Mouse (Mus musculus): ENCODE measurements around the gene Zfp943. TPM values are rescaled to one million over a fixed set of nuclear protein-coding genes. Genes with fewer than 3 reads are reported as not detected.
"Not testable (repeated sequence)": the region's sequence is repeated elsewhere in the genome, so short reads cannot be mapped to it uniquely, and the experiment has no call there.

Gene Zfp943
- 4.3 and 4.4 TPM in 2 replicates for polyA plus RNA-seq (2012; rRNA removed)

GRCm38 (mm10) chr17:21962107-21962907 lies at the start of gene Zfp943, which contains the start of gene Zfp942:
Zfp943 (plus strand) TSS chr17:21962552.
Zfp942 (minus strand) TSS chr17:21962464.
- peak within 1 kb of the TSS; percentile 95 for H3K4me3 ChIP-seq (ENCODE audit: control insufficient read depth, low read depth, low read length)
- not testable (repeated sequence) for H3K4me1 ChIP-seq (ENCODE audit: control insufficient read depth, insufficient read depth, low read length); H3K36me3 ChIP-seq (ENCODE audit: control insufficient read depth, insufficient read depth, low read length); H3K27me3 ChIP-seq (ENCODE audit: control insufficient read depth, insufficient read depth, low read length)
- TF ChIP-seq POLR2A (IDR thresholded peaks at IDR 0.05; ENCODE audit: control insufficient read depth, low read depth, low read length), result 0 out of 2 replicates have a peak, but pooled peaks have one; percentile 13
- H3K27ac ChIP-seq (ENCODE audit: control insufficient read depth, insufficient read depth, low read depth, low read length), result peak within 1 kb of the TSS; percentile 96

DNA sequence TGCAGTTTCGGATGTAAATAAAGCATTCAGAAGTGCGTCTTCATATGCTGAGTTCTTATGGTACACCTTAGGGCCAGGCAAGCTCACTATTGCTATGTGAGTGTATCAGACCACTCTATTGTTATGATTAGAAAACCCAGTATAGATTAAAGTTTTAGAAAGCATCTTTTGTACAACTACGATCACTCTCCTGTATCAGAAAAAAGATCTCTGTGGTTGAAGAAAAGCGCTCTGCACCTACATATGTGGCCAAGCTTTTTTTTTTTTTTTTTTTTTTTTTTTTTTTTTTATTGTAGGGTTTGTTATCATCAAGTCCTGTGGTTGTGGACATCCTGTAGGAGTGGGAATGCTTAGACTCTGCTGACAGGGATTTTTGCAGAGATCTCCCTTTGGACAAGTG lies 950 bp downstream of the Zfp943 start:
- no peaks in the 10 kb centered on the region for H3K27me3 ChIP-seq (ENCODE audit: control insufficient read depth, insufficient read depth, low read length)
- H3K4me3 ChIP-seq (ENCODE audit: control insufficient read depth, low read depth, low read length), result no peak overlapping the region; the same call in 1 of the 2 replicates
- peaks cover 4% of the 10 kb centered on the region for H3K4me1 ChIP-seq (ENCODE audit: control insufficient read depth, insufficient read depth, low read length)
- no peak overlapping the region for H3K27ac ChIP-seq (ENCODE audit: control insufficient read depth, insufficient read depth, low read depth, low read length)
- no peak for TF ChIP-seq CTCF (IDR thresholded peaks at IDR 0.05; ENCODE audit: control insufficient read depth, insufficient read depth, insufficient replicate concordance, low read depth, low read length)
- TF ChIP-seq POLR2A (IDR thresholded peaks at IDR 0.05; ENCODE audit: control insufficient read depth, low read depth, low read length), result no peak
- H3K36me3 ChIP-seq (ENCODE audit: control insufficient read depth, insufficient read depth, low read length), result no peaks in the 10 kb centered on the region

DNA sequence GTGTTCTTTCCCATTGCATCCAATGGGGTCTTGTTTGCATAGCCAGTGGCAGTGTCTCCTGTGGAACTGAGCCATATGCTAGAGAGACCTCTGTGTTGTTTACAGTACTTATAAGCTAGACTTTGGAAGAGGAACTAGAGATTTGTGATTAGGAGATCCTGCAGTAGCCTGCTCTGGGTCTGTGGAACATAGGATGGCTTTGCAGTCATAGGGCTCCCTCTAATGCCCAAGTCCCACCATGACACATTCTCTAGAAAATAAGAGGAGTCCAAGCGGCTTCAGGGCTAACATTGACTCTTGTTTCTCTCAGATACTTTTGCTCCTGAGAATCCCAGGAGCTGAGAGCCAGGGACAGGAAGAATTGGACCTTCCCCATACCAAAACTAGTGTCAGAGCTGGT lies 73.2 kb downstream of the Zfp943 start:
- H3K4me3 ChIP-seq (ENCODE audit: control insufficient read depth, low read depth, low read length); H3K36me3 ChIP-seq (ENCODE audit: control insufficient read depth, insufficient read depth, low read length); H3K27ac ChIP-seq (ENCODE audit: control insufficient read depth, insufficient read depth, low read depth, low read length); H3K4me1 ChIP-seq (ENCODE audit: control insufficient read depth, insufficient read depth, low read length); H3K27me3 ChIP-seq (ENCODE audit: control insufficient read depth, insufficient read depth, low read length): not testable (repeated sequence)

- no peaks in the 10 kb centered on the region for H3K27me3 ChIP-seq (ENCODE audit: control insufficient read depth, insufficient read depth, low read length)
- no peak overlapping the region for H3K27ac ChIP-seq (ENCODE audit: control insufficient read depth, insufficient read depth, low read depth, low read length)
- no peak for TF ChIP-seq CTCF (IDR thresholded peaks at IDR 0.05; ENCODE audit: control insufficient read depth, insufficient read depth, insufficient replicate concordance, low read depth, low read length)
- TF ChIP-seq POLR2A (IDR thresholded peaks at IDR 0.05; ENCODE audit: control insufficient read depth, low read depth, low read length), result no peak
- H3K4me3 ChIP-seq (ENCODE audit: control insufficient read depth, low read depth, low read length), result no peak overlapping the region
- H3K4me1 ChIP-seq (ENCODE audit: control insufficient read depth, insufficient read depth, low read length), result no peaks in the 10 kb centered on the region
- H3K36me3 ChIP-seq (ENCODE audit: control insufficient read depth, insufficient read depth, low read length), result no peaks in the 10 kb centered on the region
Observed at GRCm38 (mm10) chr17:22049403-22049802, 87.1 kb downstream of the Zfp943 start.

GRCm38 (mm10) chr17:22053211-22053610 lies 90.9 kb downstream of the Zfp943 start:
- no peak for TF ChIP-seq POLR2A (IDR thresholded peaks at IDR 0.05; ENCODE audit: control insufficient read depth, low read depth, low read length)
- no peak for TF ChIP-seq CTCF (IDR thresholded peaks at IDR 0.05; ENCODE audit: control insufficient read depth, insufficient read depth, insufficient replicate concordance, low read depth, low read length)
- Histone ChIP-seq H3K4me3 (ENCODE audit: control insufficient read depth, low read depth, low read length) (no peak overlapping the region), H3K4me1 (ENCODE audit: control insufficient read depth, insufficient read depth, low read length) (no peaks in the 10 kb centered on the region), H3K27me3 (ENCODE audit: control insufficient read depth, insufficient read depth, low read length) (no peaks in the 10 kb centered on the region), H3K36me3 (ENCODE audit: control insufficient read depth, insufficient read depth, low read length) (no peaks in the 10 kb centered on the region), H3K27ac (ENCODE audit: control insufficient read depth, insufficient read depth, low read depth, low read length) (no peak overlapping the region)

DNA sequence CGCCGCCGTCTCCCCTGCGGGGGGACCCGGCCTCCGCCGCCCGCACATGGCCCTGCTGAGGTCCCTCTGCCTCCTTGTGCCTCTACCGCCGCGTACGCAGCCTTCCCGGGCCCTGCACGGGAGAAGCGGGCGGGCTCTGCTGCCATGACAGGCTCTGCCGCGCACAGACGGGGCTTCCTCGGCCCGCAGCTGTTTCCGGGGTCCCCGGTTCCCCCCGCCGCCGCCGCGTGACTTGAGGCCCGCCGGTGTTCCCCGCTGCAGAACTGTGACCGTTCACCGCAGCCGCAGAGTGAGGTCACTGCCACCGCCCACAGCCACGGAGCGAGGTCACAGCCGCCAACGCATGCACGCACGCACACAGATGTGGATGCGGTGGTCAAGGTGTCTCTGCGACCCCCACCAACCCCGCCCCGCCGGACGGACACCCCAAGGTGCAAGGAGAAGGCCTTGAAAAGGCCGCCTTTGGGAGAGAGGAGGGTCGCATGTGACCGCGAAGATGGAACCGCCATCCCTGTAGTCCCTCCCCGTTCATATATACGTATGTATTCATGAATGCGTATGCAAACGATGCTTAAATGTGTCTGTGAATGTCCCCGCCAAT lies 118.8 kb downstream of the Zfp943 start:
- Histone ChIP-seq H3K27ac (ENCODE audit: control insufficient read depth, insufficient read depth, low read depth, low read length) (no peak overlapping the region), H3K4me3 (ENCODE audit: control insufficient read depth, low read depth, low read length) (peak overlapping the region; percentile 85)
- TF ChIP-seq POLR2A (IDR thresholded peaks at IDR 0.05; ENCODE audit: control insufficient read depth, low read depth, low read length) (no peak; the same call in 1 of the 2 replicates), CTCF (IDR thresholded peaks at IDR 0.05; ENCODE audit: control insufficient read depth, insufficient read depth, insufficient replicate concordance, low read depth, low read length) (no peak)

GRCm38 (mm10) chr17:22083224-22083623 lies 120.9 kb downstream of the Zfp943 start:
- H3K36me3 ChIP-seq (ENCODE audit: control insufficient read depth, insufficient read depth, low read length); H3K27me3 ChIP-seq (ENCODE audit: control insufficient read depth, insufficient read depth, low read length); H3K27ac ChIP-seq (ENCODE audit: control insufficient read depth, insufficient read depth, low read depth, low read length); H3K4me3 ChIP-seq (ENCODE audit: control insufficient read depth, low read depth, low read length); H3K4me1 ChIP-seq (ENCODE audit: control insufficient read depth, insufficient read depth, low read length): not testable (repeated sequence)

More for the DNA sequence above, 118.8 kb downstream of the Zfp943 start:
- Histone ChIP-seq H3K27me3 (ENCODE audit: control insufficient read depth, insufficient read depth, low read length) (no peaks in the 10 kb centered on the region), H3K36me3 (ENCODE audit: control insufficient read depth, insufficient read depth, low read length) (no peaks in the 10 kb centered on the region), H3K4me1 (ENCODE audit: control insufficient read depth, insufficient read depth, low read length) (peaks cover 6% of the 10 kb centered on the region)
